Mouse (Mus musculus) spleen, adult 2 months (tissue): ENCODE results near the gene Pum3.

Source experiments
- CTCF ChIP-seq: fragments of 200-500 bp; IDR thresholded peaks from 2 replicates; pipeline ENCODE4 v1.5.1; 2011; ENCODE audit warnings: mild to moderate bottlenecking, inconsistent platforms; ENCODE audit not compliant: insufficient read depth, insufficient read length, insufficient replicate concordance; ENCODE audit errors: extremely low read depth
- POLR2A ChIP-seq: fragments of 200-500 bp; IDR thresholded peaks from 2 replicates; pipeline ENCODE4 v1.6.1; 2011; ENCODE audit warnings: low read depth, low read length, inconsistent platforms

DNA sequence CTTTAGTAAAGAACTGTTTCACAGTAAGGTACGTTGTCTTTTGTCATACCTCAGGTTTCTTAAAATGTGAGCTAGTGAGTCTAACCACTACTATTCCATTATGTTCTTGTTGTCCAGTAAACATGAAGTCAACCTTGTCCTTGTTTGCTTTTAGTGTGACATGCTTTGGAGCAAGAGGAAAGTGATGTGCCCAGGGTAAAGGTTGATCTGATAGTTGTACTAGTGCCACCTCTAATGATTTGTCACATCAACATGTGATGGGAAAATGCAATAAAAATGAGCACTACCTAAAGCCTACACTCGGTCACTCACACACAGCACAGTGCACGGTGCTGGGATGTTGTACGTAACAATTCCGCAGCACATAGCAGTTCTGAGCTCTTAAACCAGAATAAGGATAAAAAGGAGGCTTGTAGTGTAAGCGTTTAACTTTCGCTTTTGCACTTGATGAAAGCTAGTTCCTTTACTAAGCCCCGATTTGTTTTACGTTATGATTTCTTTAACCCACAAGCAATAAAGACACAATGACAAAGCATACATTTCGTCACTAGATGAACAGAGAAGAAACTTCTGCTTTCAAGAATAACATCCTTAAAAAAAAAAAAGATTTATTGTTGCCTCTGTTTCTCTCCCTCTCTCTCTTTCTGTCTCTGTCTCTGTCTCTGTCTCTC, 8.5 kb upstream of the Pum3 start:
- TF ChIP-seq CTCF (no peak), POLR2A (no peak)
